Mouse (Mus musculus): ENCODE data around the gene Map4k2. TPM values are rescaled to one million over a fixed set of nuclear protein-coding genes. Genes with fewer than 3 reads are reported as not detected.

Gene Map4k2
- polyA plus RNA-seq, 1 experiment from 2014 or later: 20.0 TPM

GRCm38 (mm10) chr19:6375423-6376254 lies 34.7 kb downstream of the Map4k2 start:
- H3K9ac ChIP-seq: no peak overlapping the region
- H3K4me3 ChIP-seq: no peak overlapping the region
- ATAC-seq (replicated peaks): no peak; the same call in 1 of the 2 replicates
- H3K27me3 ChIP-seq (replicated peaks): no peaks in the 10 kb centered on the region
- peaks cover 63% of the 10 kb centered on the region for H3K36me3 ChIP-seq (replicated peaks)
- no peaks in the 10 kb centered on the region for H3K9me3 ChIP-seq
- H3K4me1 ChIP-seq: no peaks in the 10 kb centered on the region
- H3K4me2 ChIP-seq: no peak overlapping the region
- 90% methylated on average over 38 of the region's 42 CpGs for WGBS
- H3K27ac ChIP-seq: no peak overlapping the region

- Histone ChIP-seq H3K27me3 (replicated peaks) (no peaks in the 10 kb centered on the region), H3K4me3 (no peak overlapping the region), H3K27ac (no peak overlapping the region), H3K36me3 (replicated peaks) (peaks cover 57% of the 10 kb centered on the region), H3K4me1 (no peaks in the 10 kb centered on the region), H3K4me2 (no peak overlapping the region), H3K9ac (no peak overlapping the region), H3K9me3 (no peaks in the 10 kb centered on the region)
- no peak for ATAC-seq (replicated peaks)
- WGBS: 73% methylated on average over 14 of the region's 14 CpGs
Observed at GRCm38 (mm10) chr19:6376255-6376564, 35.3 kb downstream of the Map4k2 start.

- Histone ChIP-seq H3K27ac (no peak overlapping the region), H3K4me3 (no peak overlapping the region), H3K9me3 (no peaks in the 10 kb centered on the region), H3K9ac (no peak overlapping the region), H3K27me3 (replicated peaks) (no peaks in the 10 kb centered on the region), H3K36me3 (replicated peaks) (peaks cover 53% of the 10 kb centered on the region), H3K4me2 (no peak overlapping the region), H3K4me1 (no peaks in the 10 kb centered on the region)
- 86% methylated on average over 2 of the region's 2 CpGs for WGBS
- no peak for ATAC-seq (replicated peaks)
Observed at GRCm38 (mm10) chr19:6376643-6377042, 35.7 kb downstream of the Map4k2 start.

GRCm38 (mm10) chr19:6377327-6378040 lies 36.5 kb downstream of the Map4k2 start:
- no peaks in the 10 kb centered on the region for H3K9me3 ChIP-seq
- no peak for ATAC-seq (replicated peaks)
- WGBS: 53% methylated on average over 11 of the region's 11 CpGs
- H3K4me3 ChIP-seq: no peak overlapping the region
- H3K36me3 ChIP-seq (replicated peaks): peaks cover 44% of the 10 kb centered on the region
- no peak overlapping the region for H3K4me2 ChIP-seq
- H3K27me3 ChIP-seq (replicated peaks): no peaks in the 10 kb centered on the region
- no peaks in the 10 kb centered on the region for H3K4me1 ChIP-seq
- peak overlapping the region; percentile 2; the same call in 1 of the 2 replicates for H3K9ac ChIP-seq
- no peak overlapping the region for H3K27ac ChIP-seq

GRCm38 (mm10) chr19:6380411-6381166 lies 39.7 kb downstream of the Map4k2 start:
- ATAC-seq (replicated peaks): no peak
- no peak overlapping the region for H3K4me3 ChIP-seq
- WGBS: 96% methylated on average over 9 of the region's 9 CpGs
- no peak overlapping the region for H3K9ac ChIP-seq
- H3K36me3 ChIP-seq (replicated peaks): peaks cover 20% of the 10 kb centered on the region
- no peaks in the 10 kb centered on the region for H3K4me1 ChIP-seq
- no peaks in the 10 kb centered on the region for H3K27me3 ChIP-seq (replicated peaks)
- H3K27ac ChIP-seq: no peak overlapping the region
- no peaks in the 10 kb centered on the region for H3K9me3 ChIP-seq
- no peak overlapping the region for H3K4me2 ChIP-seq

- H3K4me1 ChIP-seq: no peaks in the 10 kb centered on the region
- H3K4me2 ChIP-seq: no peak overlapping the region
- 95% methylated on average over 5 of the region's 5 CpGs for WGBS
- H3K4me3 ChIP-seq: no peak overlapping the region
- H3K27ac ChIP-seq: no peak overlapping the region
- peaks cover 13% of the 10 kb centered on the region for H3K36me3 ChIP-seq (replicated peaks)
- no peak for ATAC-seq (replicated peaks)
- no peak overlapping the region for H3K9ac ChIP-seq
- H3K9me3 ChIP-seq: no peaks in the 10 kb centered on the region
- no peaks in the 10 kb centered on the region for H3K27me3 ChIP-seq (replicated peaks)
Observed at GRCm38 (mm10) chr19:6381238-6381637, 40.3 kb downstream of the Map4k2 start.

GRCm38 (mm10) chr19:6382323-6382924 lies 41.5 kb downstream of the Map4k2 start:
- no peak overlapping the region for H3K27ac ChIP-seq
- no peaks in the 10 kb centered on the region for H3K4me1 ChIP-seq
- H3K9me3 ChIP-seq: no peaks in the 10 kb centered on the region
- no peak overlapping the region for H3K9ac ChIP-seq
- no peaks in the 10 kb centered on the region for H3K27me3 ChIP-seq (replicated peaks)
- peaks cover 2% of the 10 kb centered on the region; the same call in 1 of the 2 replicates for H3K36me3 ChIP-seq (replicated peaks)
- ATAC-seq (replicated peaks): no peak
- no peak overlapping the region for H3K4me3 ChIP-seq
- 80% methylated on average over 4 of the region's 4 CpGs for WGBS
- H3K4me2 ChIP-seq: no peak overlapping the region

GRCm38 (mm10) chr19:6383470-6383869 lies 42.5 kb downstream of the Map4k2 start:
- Histone ChIP-seq H3K9ac (no peak overlapping the region; the same call in 1 of the 2 replicates), H3K4me1 (no peaks in the 10 kb centered on the region), H3K27me3 (replicated peaks) (no peaks in the 10 kb centered on the region), H3K9me3 (no peaks in the 10 kb centered on the region), H3K4me2 (no peak overlapping the region), H3K36me3 (replicated peaks) (no peaks in the 10 kb centered on the region), H3K4me3 (no peak overlapping the region), H3K27ac (no peak overlapping the region)
- 38% methylated on average over 5 of the region's 5 CpGs for WGBS
- ATAC-seq (replicated peaks): no peak

- H3K4me2 ChIP-seq: no peak within 1 kb of the TSS
Observed at GRCm38 (mm10) chr19:6384128-6384527, 43.2 kb downstream of the Map4k2 start, which contains the start of gene Pygm. TSS of gene Pygm (plus strand) at chr19:6384399.

GRCm38 (mm10) chr19:6384954-6385353 lies 44.0 kb downstream of the Map4k2 start:
- H3K27me3 ChIP-seq (replicated peaks): no peaks in the 10 kb centered on the region
- no peaks in the 10 kb centered on the region for H3K36me3 ChIP-seq (replicated peaks)
- ATAC-seq (replicated peaks): no peak
- H3K4me2 ChIP-seq: no peak overlapping the region
- peaks cover 6% of the 10 kb centered on the region for H3K4me1 ChIP-seq
- H3K4me3 ChIP-seq: no peak overlapping the region
- H3K9me3 ChIP-seq: no peaks in the 10 kb centered on the region
- 83% methylated on average over 11 of the region's 11 CpGs for WGBS
- H3K27ac ChIP-seq: no peak overlapping the region
- H3K9ac ChIP-seq: no peak overlapping the region

More at GRCm38 (mm10) chr19:6384128-6384527, 43.2 kb downstream of the Map4k2 start, which contains the start of gene Pygm:
- H3K36me3 ChIP-seq (replicated peaks): no peaks in the 10 kb centered on the region
- no peak for ATAC-seq (replicated peaks)
- no peak within 1 kb of the TSS for H3K27ac ChIP-seq
- 10% methylated on average over 7 of the region's 7 CpGs for WGBS
- no peaks in the 10 kb centered on the region for H3K9me3 ChIP-seq
- no peak within 1 kb of the TSS; the same call in 1 of the 2 replicates for H3K9ac ChIP-seq
- H3K4me1 ChIP-seq: no peaks in the 10 kb centered on the region
- H3K4me3 ChIP-seq: no peak within 1 kb of the TSS
- H3K27me3 ChIP-seq (replicated peaks): no peaks in the 10 kb centered on the region

- 84% methylated on average over 5 of the region's 5 CpGs for WGBS
- no peak for ATAC-seq (replicated peaks)
- Histone ChIP-seq H3K4me3 (no peak overlapping the region), H3K36me3 (replicated peaks) (no peaks in the 10 kb centered on the region), H3K9ac (no peak overlapping the region), H3K27ac (no peak overlapping the region), H3K4me2 (no peak overlapping the region), H3K27me3 (replicated peaks) (no peaks in the 10 kb centered on the region), H3K4me1 (peaks cover 6% of the 10 kb centered on the region), H3K9me3 (no peaks in the 10 kb centered on the region)
Observed at GRCm38 (mm10) chr19:6385419-6385818, 44.5 kb downstream of the Map4k2 start.

GRCm38 (mm10) chr19:6385821-6386220 lies 44.9 kb downstream of the Map4k2 start:
- no peaks in the 10 kb centered on the region for H3K9me3 ChIP-seq
- H3K27ac ChIP-seq: no peak overlapping the region
- no peak overlapping the region for H3K4me2 ChIP-seq
- H3K4me1 ChIP-seq: peaks cover 6% of the 10 kb centered on the region
- H3K4me3 ChIP-seq: no peak overlapping the region
- no peaks in the 10 kb centered on the region for H3K36me3 ChIP-seq (replicated peaks)
- H3K9ac ChIP-seq: no peak overlapping the region
- 85% methylated on average over 7 of the region's 7 CpGs for WGBS
- no peak for ATAC-seq (replicated peaks)
- no peaks in the 10 kb centered on the region for H3K27me3 ChIP-seq (replicated peaks)
